Mouse (Mus musculus): ENCODE measurements around the gene Ogdhl. TPM values are rescaled to one million over a fixed set of nuclear protein-coding genes. Genes with fewer than 3 reads are reported as not detected.
A peak's percentile ranks its signal among the peaks of the same experiment; 100 is the strongest.

The Ogdhl gene
- total RNA-seq, 2 experiments from 2014 or later = 9.3 to 9.9 TPM

- DNase-seq (ENCODE audit: low spot score in 2 of 2) = no peak
Observed at GRCm38 (mm10) chr14:32379395-32380098, 57.7 kb downstream of the Ogdhl start.

- DNase-seq (ENCODE audit: low spot score in 2 of 2) = no peak
Observed at GRCm38 (mm10) chr14:32380099-32380480, 58.3 kb downstream of the Ogdhl start.

GRCm38 (mm10) chr14:32381066-32381465, 59.2 kb downstream of the Ogdhl start:
- no peak for DNase-seq (ENCODE audit: low spot score in 2 of 2)

- DNase-seq (ENCODE audit: low spot score in 2 of 2) = no peak
Observed at GRCm38 (mm10) chr14:32381619-32382018, 59.8 kb downstream of the Ogdhl start.

- peak; percentile 34 to 48 for DNase-seq (ENCODE audit: low spot score in 2 of 2)
Observed at GRCm38 (mm10) chr14:32388196-32388595, 66.4 kb downstream of the Ogdhl start, which contains the start of gene 1700024G13Rik. 1700024G13Rik (minus strand) TSS chr14:32388391.

Other genes with a start within 250 kb of the Ogdhl start
- gene Oxnad1, start 236.6 kb upstream of the Ogdhl start, total RNA-seq (2021) = 10 to 100 TPM; 32.5 to 45.4 TPM
- gene Dph3, start 236.3 kb upstream of the Ogdhl start, total RNA-seq (2021) = 10 to 100 TPM; 56.0 to 61.3 TPM
- gene Msmb, start 180.0 kb upstream of the Ogdhl start, total RNA-seq (2021) = not detected
- gene Ncoa4, start 162.2 kb upstream of the Ogdhl start, total RNA-seq (2021) = 100 to 1,000 TPM; 219 to 247 TPM
- 100 to 1,000 TPM; 145 to 155 TPM for gene Timm23, start 120.1 kb upstream of the Ogdhl start, total RNA-seq (2021)
- gene Parg, start 120.1 kb upstream of the Ogdhl start, total RNA-seq (2021) = 10 to 100 TPM; 42.0 to 68.8 TPM
- gene 1700024G13Rik, start 66.4 kb downstream of the Ogdhl start, total RNA-seq (2021) = not detected
- gene Slc18a3, start 142.8 kb downstream of the Ogdhl start, total RNA-seq (2021) = not detected
- gene Chat, start 144.0 kb downstream of the Ogdhl start, total RNA-seq (2021) = not detected
- gene Ercc6, start 191.5 kb downstream of the Ogdhl start, total RNA-seq (2021) = 10 to 100 TPM; 12.2 to 13.5 TPM